Mouse (Mus musculus): ENCODE results near the gene Inka2. TPM values are rescaled to one million over a fixed set of nuclear protein-coding genes. Genes with fewer than 3 reads are reported as not detected.

The Inka2 gene
- 73.0 TPM for polyA plus RNA-seq (2015; fragmentation: Illumina TruSeq; extraction: RNeasy Lipid Tissue Mini Kit (QIAGEN cat#74804); ENCODE audit: low read depth, low replicate concordance)

GRCm38 (mm10) chr3:105704031-105705008 lies at the start of gene Inka2:
Inka2 (plus strand) TSS chr3:105704599.

GRCm38 (mm10) chr3:105687324-105688060 lies 16.9 kb upstream of the Inka2 start, which contains the start of gene Ddx20:
Ddx20 (minus strand) TSS chr3:105687574.

Other genes with a start within 250 kb of the Inka2 start
- 13.1 TPM for gene Ddx20, start 17.0 kb upstream of the Inka2 start, polyA plus RNA-seq (2015; fragmentation: Illumina TruSeq; extraction: RNeasy Lipid Tissue Mini Kit (QIAGEN cat#74804); ENCODE audit: low read depth, low replicate concordance)
- 106 TPM for gene Rap1a, start 96.7 kb downstream of the Inka2 start, polyA plus RNA-seq (2015; fragmentation: Illumina TruSeq; extraction: RNeasy Lipid Tissue Mini Kit (QIAGEN cat#74804); ENCODE audit: low read depth, low replicate concordance)
- gene Adora3, start 166.3 kb downstream of the Inka2 start, polyA plus RNA-seq (2015; fragmentation: Illumina TruSeq; extraction: RNeasy Lipid Tissue Mini Kit (QIAGEN cat#74804); ENCODE audit: low read depth, low replicate concordance): 1.6 TPM
- gene Tmigd3, start 166.3 kb downstream of the Inka2 start, polyA plus RNA-seq (2015; fragmentation: Illumina TruSeq; extraction: RNeasy Lipid Tissue Mini Kit (QIAGEN cat#74804); ENCODE audit: low read depth, low replicate concordance): not detected
- gene I830077J02Rik, start 228.1 kb downstream of the Inka2 start, polyA plus RNA-seq (2015; fragmentation: Illumina TruSeq; extraction: RNeasy Lipid Tissue Mini Kit (QIAGEN cat#74804); ENCODE audit: low read depth, low replicate concordance): 2.8 TPM